Mouse (Mus musculus): ENCODE results near the gene Kcnd3. TPM values are rescaled to one million over a fixed set of nuclear protein-coding genes. Genes with fewer than 3 reads are reported as not detected.

Gene Kcnd3
- 0.75 and 23.9 TPM in 2 replicates for polyA plus RNA-seq (2012; rRNA removed; ENCODE audit: low replicate concordance)

GRCm38 (mm10) chr3:105451627-105452555, at the start of gene Kcnd3:
Gene Kcnd3, plus strand, starts transcription at chr3:105452330.

DNA sequence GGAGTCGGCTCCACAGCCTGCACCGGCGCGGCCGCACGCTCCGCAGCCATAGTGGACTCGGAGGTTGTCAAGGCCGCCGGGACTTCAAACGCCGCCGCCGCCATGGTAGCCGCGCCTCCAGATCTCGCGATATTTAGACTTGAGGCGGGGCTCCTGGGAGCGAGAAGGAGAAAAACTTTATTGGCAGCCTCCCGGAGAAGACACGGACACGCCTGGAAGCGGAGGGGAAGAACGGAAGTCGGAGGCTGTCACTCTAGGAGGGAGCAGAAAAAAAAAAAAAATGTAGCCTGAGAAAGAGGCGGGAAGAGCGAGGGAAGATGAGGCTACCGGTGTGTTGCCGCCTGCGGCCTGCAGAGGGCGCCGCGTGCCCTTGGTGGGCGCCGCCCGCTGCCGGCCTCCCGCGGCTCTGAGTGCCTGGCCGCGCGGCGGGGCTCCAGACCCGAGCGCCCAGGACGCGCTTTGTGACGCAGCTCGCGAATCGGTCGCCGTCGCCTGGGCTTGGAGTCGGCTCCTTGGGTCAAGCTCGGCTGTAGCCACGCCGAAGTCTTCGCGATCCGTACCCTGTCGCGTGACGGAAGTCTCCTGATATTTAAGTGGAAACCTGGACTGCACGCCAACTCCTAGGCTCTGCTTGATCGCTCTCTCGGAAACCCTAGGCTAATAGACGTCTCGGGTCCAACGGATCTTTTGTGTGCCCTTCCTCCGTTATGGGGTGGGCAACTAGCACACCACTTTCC, 235.4 kb downstream of the Kcnd3 start, which contains the start of gene Ddx20:
Gene Ddx20 (minus strand): TSS at position 251 of the 737 bp plus-strand sequence.

GRCm38 (mm10) chr3:105704031-105705008, 252.2 kb downstream of the Kcnd3 start, which contains the start of gene Inka2:
Gene Inka2, plus strand, starts transcription at chr3:105704599.

Other genes starting within 250 kb of the Kcnd3 start
- 3.9 and 14.5 TPM in 2 replicates for gene Ddx20, start 235.2 kb downstream of the Kcnd3 start, polyA plus RNA-seq (2012; rRNA removed; ENCODE audit: low replicate concordance)